Mouse (Mus musculus) E14TG2a.4 (cell line): Measurements from ENCODE around the gene Utrn.

Source experiments
- CTCF ChIP-seq: conservative IDR thresholded peaks from 2 replicates; pipeline ENCODE4 v1.5.1; 2014; ENCODE audit warnings: low read length
- POU5F1 ChIP-seq: IDR thresholded peaks from 2 replicates; pipeline ENCODE4 v1.6.1; 2014; ENCODE audit warnings: low read length, borderline replicate concordance

DNA sequence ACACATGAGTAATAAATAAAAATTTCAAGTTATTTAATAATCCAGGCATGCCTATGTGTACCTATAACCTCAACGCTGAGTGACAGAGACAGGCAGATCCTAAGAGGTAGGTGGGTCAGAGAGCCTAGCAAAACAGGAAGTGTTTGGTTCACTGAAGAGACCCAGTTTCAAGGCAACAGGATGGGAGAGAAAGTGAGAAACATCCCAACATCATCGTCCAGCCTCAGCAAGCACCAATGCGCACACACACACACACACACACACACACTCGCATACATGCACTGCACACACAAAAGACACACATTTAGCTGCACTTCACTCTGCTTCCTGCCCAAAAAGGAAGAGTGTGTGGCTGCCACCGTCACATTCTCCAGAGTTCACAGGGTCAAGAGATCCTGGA is 27.7 kb downstream of the Utrn start:
- TF ChIP-seq CTCF (no peak), POU5F1 (no peak)
